Mouse (Mus musculus) frontal cortex, postnatal 14 days (tissue): ENCODE results near the gene Cobll1.
A peak's percentile ranks its signal among the peaks of the same experiment; 100 is the strongest.
"Not testable (repeated sequence)": the region's sequence is repeated elsewhere in the genome, so short reads cannot be mapped to it uniquely, and the experiment has no call there.

ENCODE experiments used
- DNase-seq, 2 experiments: peaks; one replicate each; pipeline ENCODE4 v3.0.0; 2022; ENCODE audit warnings: low spot score in 2 of 2

Gene Cobll1

DNA sequence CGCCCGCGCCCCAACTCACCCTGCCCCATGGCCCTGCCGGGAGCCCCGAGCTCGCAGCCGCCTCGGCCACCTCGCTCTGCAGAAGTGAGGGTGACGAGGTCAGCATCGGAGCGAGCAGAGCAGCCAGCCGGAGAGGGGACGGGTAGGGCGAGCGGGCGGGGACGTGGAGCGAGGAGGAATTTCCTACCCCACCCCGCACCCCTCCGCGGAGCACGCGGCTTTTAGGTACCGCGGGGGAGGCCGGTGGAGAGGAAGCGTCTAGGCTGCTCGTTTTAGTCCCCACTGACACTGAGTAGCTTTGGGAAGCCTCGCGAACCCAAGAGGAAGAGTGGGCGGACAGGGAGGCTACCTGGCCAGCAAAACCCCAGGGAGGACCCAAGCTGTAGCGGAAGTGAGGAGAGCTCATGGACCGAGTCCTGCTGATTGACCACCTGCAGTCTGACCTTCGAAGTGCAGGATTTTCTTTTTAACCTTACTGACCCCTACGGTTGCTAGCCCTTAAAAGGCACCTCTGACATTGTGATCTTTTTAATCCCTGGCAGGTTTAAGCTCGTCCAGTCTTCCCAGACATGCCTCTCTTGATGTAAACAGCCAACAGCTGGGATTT is at the start of gene Cobll1:
Gene Cobll1 (minus strand): TSS at position 440 of the 607 bp plus-strand sequence.
- no peak for DNase-seq

GRCm38 (mm10) chr2:65288696-65289095 is 49.5 kb upstream of the Cobll1 start:
- DNase-seq, result no peak

DNA sequence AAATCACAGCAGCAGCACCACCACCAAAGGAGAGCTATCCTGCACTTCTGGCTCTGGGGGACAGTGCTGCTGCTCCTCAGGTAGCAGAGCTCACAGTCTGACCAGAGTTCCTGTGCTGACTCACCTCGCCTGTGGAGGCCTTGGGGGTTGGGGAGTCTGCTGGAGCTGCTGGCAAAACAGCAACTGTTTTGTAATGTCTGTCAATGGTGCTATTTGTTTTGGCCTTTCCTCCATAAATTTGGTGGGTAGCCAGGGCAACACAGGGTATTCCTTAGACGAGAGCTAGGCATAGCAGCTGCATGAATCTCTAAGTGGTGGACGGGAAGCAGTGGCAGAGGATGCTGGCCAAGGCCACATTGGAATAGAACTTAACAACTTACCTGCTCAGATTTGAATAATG is 46.2 kb upstream of the Cobll1 start:
- DNase-seq, result peak in 1 of 2 experiments; percentile 4

GRCm38 (mm10) chr2:65282979-65283378 is 43.8 kb upstream of the Cobll1 start:
- no peak for DNase-seq

- no peak for DNase-seq
These were observed 40.0 kb upstream of the Cobll1 start for GRCm38 (mm10) chr2:65279029-65279690.

- DNase-seq, result no peak
These were observed 36.3 kb upstream of the Cobll1 start for GRCm38 (mm10) chr2:65275443-65276061.

DNA sequence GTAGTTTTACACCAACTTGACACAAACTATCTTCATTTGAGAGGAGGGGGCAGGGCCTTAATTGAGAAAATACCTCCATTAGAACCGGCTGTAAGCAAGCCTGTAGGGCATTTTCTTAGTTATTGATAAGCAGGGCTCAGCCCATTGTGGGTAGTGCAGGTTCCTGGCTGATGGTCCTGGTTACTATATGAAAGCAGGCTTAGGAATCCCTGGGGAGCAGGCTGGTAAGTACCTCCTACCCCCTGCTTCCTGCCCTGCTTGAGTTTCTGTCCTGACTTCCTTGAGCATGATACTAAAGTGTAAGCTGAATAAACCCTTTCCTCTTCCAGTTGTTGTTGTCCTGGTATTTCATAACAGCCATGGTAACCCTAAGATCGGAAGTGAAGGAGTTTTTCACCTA is 34.7 kb upstream of the Cobll1 start:
- no peak for DNase-seq

GRCm38 (mm10) chr2:65268731-65269130 is 29.5 kb upstream of the Cobll1 start:
- no peak for DNase-seq

- DNase-seq, result no peak
These were observed 28.6 kb upstream of the Cobll1 start for GRCm38 (mm10) chr2:65267834-65268233.

- DNase-seq, result no peak
These were observed 27.5 kb upstream of the Cobll1 start for GRCm38 (mm10) chr2:65266576-65267299.

DNA sequence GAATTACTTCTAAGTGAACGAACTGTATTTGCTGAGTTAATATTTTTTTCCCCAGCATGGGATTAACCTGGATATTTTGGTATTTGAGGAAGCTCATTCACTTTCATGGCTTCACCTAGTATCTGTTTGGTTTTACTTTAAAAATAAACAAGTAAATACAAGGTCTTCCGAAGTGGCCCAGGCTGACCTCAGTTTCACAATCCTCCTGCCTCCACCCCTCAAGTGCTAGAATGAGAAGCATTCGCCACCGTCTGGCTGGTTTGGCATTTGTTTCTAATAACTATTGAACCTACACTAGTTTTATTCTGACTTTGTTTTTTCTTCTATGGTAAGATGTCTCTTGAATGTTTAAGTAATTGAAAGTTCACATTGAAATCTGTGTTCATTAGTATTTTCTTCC is 23.0 kb upstream of the Cobll1 start:
- no peak for DNase-seq

DNA sequence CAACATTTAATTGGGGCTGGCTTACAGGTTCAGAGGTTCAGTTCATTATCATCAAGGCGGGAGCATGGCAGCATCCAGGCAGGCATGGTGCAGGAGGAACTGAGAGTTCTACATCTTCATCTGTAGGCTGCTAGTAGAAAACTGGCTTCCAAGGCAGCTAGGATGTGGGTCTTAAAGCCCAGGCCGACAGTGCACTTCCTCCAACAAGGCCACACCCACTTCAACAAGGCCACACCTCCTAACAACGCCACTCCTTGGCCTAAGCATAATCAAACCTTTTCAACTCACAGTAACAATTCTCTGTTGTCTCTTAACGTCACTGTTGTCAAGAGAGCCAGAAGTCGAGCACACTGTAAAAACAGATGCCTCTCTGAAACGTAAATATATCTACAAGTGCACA is 21.6 kb upstream of the Cobll1 start:
- DNase-seq, result not testable (repeated sequence)

- DNase-seq, result no peak
These were observed 21.2 kb upstream of the Cobll1 start for GRCm38 (mm10) chr2:65260400-65260799.

DNA sequence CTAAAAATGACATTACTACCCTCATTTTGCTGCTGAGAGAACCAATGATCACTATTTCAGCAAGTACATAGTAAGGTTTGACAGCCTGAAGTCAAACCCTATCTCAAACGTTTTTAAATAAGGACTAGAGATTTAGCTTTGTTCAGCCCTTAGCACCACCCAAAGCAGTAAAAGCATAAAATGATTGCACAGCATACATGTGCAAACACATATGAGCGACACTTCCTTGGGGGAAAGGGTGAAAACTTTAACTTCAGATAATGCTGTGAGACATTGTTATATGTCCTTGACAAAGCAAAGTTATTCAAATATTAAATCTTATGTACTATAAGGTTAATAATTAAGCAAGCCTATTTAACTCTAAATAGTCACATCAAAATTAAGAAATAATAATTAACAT is 18.2 kb upstream of the Cobll1 start:
- DNase-seq, result no peak

- no peak for DNase-seq
These were observed 17.5 kb upstream of the Cobll1 start for GRCm38 (mm10) chr2:65256494-65257254.

DNA sequence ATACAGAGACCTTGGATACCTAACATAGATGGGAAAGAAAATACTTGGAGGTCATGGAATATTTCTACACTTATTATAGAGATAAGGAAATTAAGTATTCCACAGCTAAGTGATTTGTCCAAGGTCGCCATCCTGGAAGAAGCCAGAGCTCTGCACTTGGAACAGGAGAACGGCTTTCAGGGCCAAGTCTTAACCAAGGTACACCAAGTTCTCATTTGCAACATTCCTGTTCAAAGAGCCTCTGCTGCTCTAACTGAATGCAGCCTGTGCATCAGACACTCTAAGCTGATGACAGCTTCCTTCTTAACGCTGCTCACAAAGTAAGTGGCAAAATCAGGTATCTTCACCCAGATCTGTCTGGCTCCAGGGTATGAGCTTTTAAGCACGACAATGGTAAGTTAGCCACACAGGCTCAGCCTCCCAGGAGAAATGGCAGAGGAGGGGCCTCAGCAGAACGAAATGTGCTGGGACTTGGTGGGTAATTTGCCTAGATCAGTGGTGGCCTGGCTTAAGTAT is 11.4 kb upstream of the Cobll1 start:
- no peak for DNase-seq

DNA sequence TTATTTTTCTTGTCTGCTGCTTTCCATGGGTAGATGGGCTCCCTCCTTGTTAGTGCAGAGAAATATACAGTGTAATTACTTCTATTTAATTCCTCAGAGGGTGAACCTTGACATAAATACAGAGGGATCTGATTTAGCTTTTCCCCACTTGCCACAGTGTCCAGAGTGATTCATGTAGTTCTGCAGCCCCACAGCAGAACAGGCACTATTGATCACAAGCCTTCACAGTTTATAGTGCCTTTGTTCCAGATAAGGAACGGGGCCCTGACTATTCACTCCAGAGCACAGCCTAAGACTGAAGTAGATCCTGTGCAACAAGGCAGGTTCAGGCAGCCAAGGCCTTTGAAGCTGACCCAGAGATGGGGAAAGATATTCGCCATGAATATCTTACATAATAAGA is 10.4 kb upstream of the Cobll1 start:
- no peak for DNase-seq

- DNase-seq, result no peak
These were observed 1.1 kb upstream of the Cobll1 start for GRCm38 (mm10) chr2:65240173-65240745.

DNA sequence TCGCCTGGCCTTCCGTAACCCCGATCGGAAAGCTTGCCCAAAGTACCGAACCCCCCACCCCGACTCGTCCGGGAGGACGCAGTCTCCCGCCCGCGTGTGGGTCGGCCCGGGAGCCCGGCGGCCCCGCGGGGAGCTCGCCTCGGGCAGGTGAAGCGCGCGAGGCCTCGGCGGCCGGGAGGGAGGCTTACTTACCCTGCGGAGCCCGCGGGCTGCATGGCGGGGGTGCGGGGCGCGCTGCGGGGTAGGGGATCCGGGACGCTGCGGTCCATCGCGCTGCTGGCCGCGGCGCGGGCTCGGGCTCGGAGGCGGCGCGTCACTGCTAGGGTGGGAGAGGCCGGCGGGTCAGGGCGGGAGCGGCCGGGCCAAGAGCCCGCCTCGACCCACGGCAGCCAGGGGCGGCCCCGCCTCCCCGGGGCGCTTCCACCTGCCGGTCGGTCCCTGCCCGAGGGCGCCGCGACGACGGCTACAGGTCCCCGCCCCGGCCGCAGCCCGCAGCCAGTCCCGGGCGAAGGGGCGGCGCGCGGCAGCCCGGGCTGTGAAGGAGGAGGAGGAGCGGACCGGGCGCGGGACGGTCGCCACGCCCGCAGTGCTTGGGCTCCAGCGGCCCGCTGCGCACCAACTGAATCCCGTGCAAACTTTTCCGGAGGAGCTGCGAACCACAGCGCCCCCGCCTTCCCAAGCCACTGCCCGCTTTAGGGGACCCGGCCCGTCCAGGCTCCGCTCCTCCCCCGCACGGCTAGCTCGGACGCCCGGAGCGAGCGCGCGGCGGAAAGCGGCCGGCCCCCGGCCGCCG is 836 bp downstream of the Cobll1 start:
- DNase-seq, result peak; percentile 10 to 17

DNA sequence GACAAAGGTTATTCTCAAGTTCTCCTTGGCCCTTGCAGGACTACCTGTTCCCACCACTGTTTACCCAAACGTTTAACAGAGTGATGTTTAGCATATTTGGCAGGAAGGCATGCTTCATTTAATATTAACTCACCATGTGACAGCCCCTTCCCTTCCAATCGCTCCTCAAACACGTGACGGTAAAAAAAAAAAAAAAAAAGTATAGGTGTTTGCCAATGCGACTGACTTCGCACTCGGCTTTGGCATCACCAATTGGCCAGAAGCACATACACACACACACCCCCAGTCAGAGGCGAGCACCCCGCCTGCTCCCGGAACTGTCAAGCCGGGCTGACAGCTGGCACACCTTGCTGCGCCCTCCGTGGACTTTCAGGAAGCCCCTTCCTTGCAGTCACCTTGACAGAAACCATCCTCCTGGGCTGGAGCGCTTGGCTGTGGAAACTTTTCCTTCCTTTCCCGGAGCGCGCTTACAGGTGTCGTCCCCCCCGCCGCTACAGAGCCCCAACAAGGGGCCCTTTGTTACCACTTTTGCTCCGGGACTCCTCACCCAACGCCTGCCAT is 1.5 kb downstream of the Cobll1 start:
- no peak for DNase-seq
